Mouse (Mus musculus) CH12.LX (cell line): Measurements from ENCODE around the gene Stard7. TPM values are rescaled to one million over a fixed set of nuclear protein-coding genes. Genes with fewer than 3 reads are reported as not detected.

Source experiments
- DNase-seq: peaks from one replicate; pipeline ENCODE4 v3.0.0-alpha.2; 2013; ENCODE audit errors: extremely low read depth
- H3K27ac ChIP-seq: 2 replicates; pipeline ENCODE4 v1.5.1; 2012; ENCODE audit warnings: low read depth, mild to moderate bottlenecking, control low read depth, moderate library complexity; ENCODE audit not compliant: insufficient read depth
- H3K27me3 ChIP-seq: replicated peaks from 2 replicates; pipeline ENCODE3; 2012; ENCODE audit warnings: inconsistent platforms
- H3K36me3 ChIP-seq, 2 experiments: replicated peaks in 1 of 2; 2 replicates each; pipeline versions ENCODE3 to v1.6.1; 2012; ENCODE audit warnings: inconsistent platforms in 1 of 2, low read length in 1 of 2, mild to moderate bottlenecking in 1 of 2, mixed read lengths in 1 of 2, moderate library complexity in 1 of 2; ENCODE audit not compliant: control insufficient read depth in 1 of 2, insufficient read depth in 1 of 2
- H3K4me1 ChIP-seq, 2 experiments: 2 replicates each; pipeline ENCODE4 v1.6.1; 2012; ENCODE audit warnings: inconsistent platforms in 1 of 2, moderate library complexity in 1 of 2; ENCODE audit not compliant: insufficient read depth in 2 of 2, control insufficient read depth in 1 of 2
- H3K4me2 ChIP-seq: 2 replicates; pipeline ENCODE4 v1.6.1; 2012; ENCODE audit warnings: low read depth, mild to moderate bottlenecking, control low read depth; ENCODE audit not compliant: poor library complexity, insufficient read depth, severe bottlenecking
- H3K4me3 ChIP-seq, 3 experiments: fragments of 150-350 bp in 1 of 3; sonication (generic) in 1 of 3; replicated peaks in 1 of 3; 2 replicates each; pipeline versions ENCODE3 to v1.5.1; 2011 to 2012; ENCODE audit warnings: low read depth in 2 of 3, low read length in 2 of 3, mild to moderate bottlenecking in 2 of 3, moderate library complexity in 2 of 3, control low read depth in 1 of 3, improper control_type of control experiment in 1 of 3, inconsistent platforms in 1 of 3, mixed read lengths in 1 of 3; ENCODE audit not compliant: poor library complexity in 1 of 3
- H3K79me2 ChIP-seq: replicated peaks from 2 replicates; pipeline ENCODE4 v1.6.1; 2012; ENCODE audit warnings: mild to moderate bottlenecking, moderate library complexity; ENCODE audit not compliant: control insufficient read depth, poor library complexity, insufficient read depth, severe bottlenecking; ENCODE audit errors: extremely low read depth
- H3K9ac ChIP-seq: 2 replicates; pipeline ENCODE4 v1.6.1; 2012; ENCODE audit warnings: low read depth, mild to moderate bottlenecking, control low read depth, moderate library complexity; ENCODE audit not compliant: insufficient read depth
- H3K9me3 ChIP-seq: replicated peaks from 2 replicates; pipeline ENCODE3; 2012; ENCODE audit warnings: low read length, inconsistent platforms, mixed read lengths
- BHLHE40 ChIP-seq: IDR thresholded peaks from 2 replicates; pipeline ENCODE4 v1.6.1; 2011; ENCODE audit warnings: mild to moderate bottlenecking, low read depth, low read length, improper control_type of control experiment
- CHD1 ChIP-seq: IDR thresholded peaks from 2 replicates; pipeline ENCODE4 v1.6.1; 2012; ENCODE audit warnings: low read depth, low read length, improper control_type of control experiment, inconsistent platforms
- CTCF ChIP-seq, 2 experiments: IDR thresholded peaks in 1 of 2; conservative IDR thresholded peaks in 1 of 2; 2 replicates each; pipeline ENCODE4 v1.5.1; 2011 to 2012; ENCODE audit warnings: low read depth in 2 of 2, low read length in 2 of 2, improper control_type of control experiment in 1 of 2, inconsistent platforms in 1 of 2, mild to moderate bottlenecking in 1 of 2, moderate library complexity in 1 of 2
- ELF1 ChIP-seq: IDR thresholded peaks from 2 replicates; pipeline ENCODE4 v1.6.1; 2014; ENCODE audit warnings: low read depth, mild to moderate bottlenecking, inconsistent platforms, low read length, improper control_type of control experiment
- GABPA ChIP-seq: IDR thresholded peaks from 2 replicates; pipeline ENCODE4 v1.6.1; 2012; ENCODE audit warnings: low read depth, low read length, improper control_type of control experiment, inconsistent platforms; ENCODE audit not compliant: insufficient replicate concordance
- HCFC1 ChIP-seq: IDR thresholded peaks from 2 replicates; pipeline ENCODE4 v1.6.1; 2012; ENCODE audit warnings: low read depth, mild to moderate bottlenecking, inconsistent platforms, low read length, improper control_type of control experiment
- IRF4 ChIP-seq: IDR thresholded peaks from 2 replicates; pipeline ENCODE4 v1.6.1; 2014; ENCODE audit warnings: low read depth, mild to moderate bottlenecking, inconsistent platforms, low read length, improper control_type of control experiment
- JUN ChIP-seq: IDR thresholded peaks from 2 replicates; pipeline ENCODE4 v1.6.1; 2011; ENCODE audit warnings: low read depth, mild to moderate bottlenecking, low read length, improper control_type of control experiment, moderate library complexity; ENCODE audit not compliant: insufficient read depth
- JUND ChIP-seq: conservative IDR thresholded peaks from 2 replicates; pipeline ENCODE4 v1.6.1; 2011; ENCODE audit warnings: low read depth, low read length, improper control_type of control experiment
- KAT2A ChIP-seq: IDR thresholded peaks from 2 replicates; pipeline ENCODE4 v1.6.1; 2012; ENCODE audit warnings: low read length, improper control_type of control experiment, inconsistent platforms; ENCODE audit not compliant: insufficient replicate concordance
- MYC ChIP-seq: IDR thresholded peaks from 2 replicates; pipeline ENCODE4 v1.6.1; 2011; ENCODE audit warnings: low read depth, mild to moderate bottlenecking, improper control_type of control experiment, low read length
- NELFE ChIP-seq: IDR thresholded peaks from 2 replicates; pipeline ENCODE4 v1.6.1; 2011; ENCODE audit warnings: low read depth, low read length, improper control_type of control experiment
- POLR2A ChIP-seq: IDR thresholded peaks from 2 replicates; pipeline ENCODE4 v1.6.1; 2011; ENCODE audit warnings: low read depth, mild to moderate bottlenecking, improper control_type of control experiment, low read length
- POLR2AphosphoS2 ChIP-seq: IDR thresholded peaks from 2 replicates; pipeline ENCODE4 v1.6.1; 2011; ENCODE audit warnings: low read depth, low read length, improper control_type of control experiment
- RAD21 ChIP-seq: IDR thresholded peaks from 2 replicates; pipeline ENCODE4 v1.6.1; 2011; ENCODE audit warnings: low read depth, mild to moderate bottlenecking, low read length, improper control_type of control experiment, moderate library complexity
- SIN3A ChIP-seq: IDR thresholded peaks from 2 replicates; pipeline ENCODE4 v1.6.1; 2012; ENCODE audit warnings: low read length, improper control_type of control experiment, inconsistent platforms
- SMC3 ChIP-seq: IDR thresholded peaks from 2 replicates; pipeline ENCODE4 v1.6.1; 2011; ENCODE audit warnings: low read depth, low read length, improper control_type of control experiment
- UBTF ChIP-seq: IDR thresholded peaks from 2 replicates; pipeline ENCODE4 v1.6.1; 2012; ENCODE audit warnings: low read depth, mild to moderate bottlenecking, inconsistent platforms, low read length, improper control_type of control experiment, moderate library complexity
- USF1 ChIP-seq: IDR thresholded peaks from 2 replicates; pipeline ENCODE4 v1.6.1; 2014; ENCODE audit warnings: low read depth, mild to moderate bottlenecking, inconsistent platforms, low read length, improper control_type of control experiment
- ZC3H11A ChIP-seq: IDR thresholded peaks from 2 replicates; pipeline ENCODE4 v1.6.1; 2012; ENCODE audit warnings: low read depth, mild to moderate bottlenecking, inconsistent platforms, low read length, improper control_type of control experiment
- dilution Hi-C: fragments of 300-500 bp; cut with MboI; formaldehyde crosslinking; loops from 2 replicates; pipeline ENCODE4 v1.14.3; 2020; ENCODE audit warnings: low sequenced_read_pairs; ENCODE audit not compliant: extremely low pct_unique_long_range_greater_than_20kb, extremely low pct_ligation_motif_present
- in situ Hi-C: fragments of 300-500 bp; cut with MboI; formaldehyde crosslinking; loops from 3 replicates; pipeline ENCODE4 v1.14.3; 2019; ENCODE audit warnings: low sequenced_read_pairs, low pct_ligation_motif_present, low pct_unique_long_range_greater_than_20kb, mixed read lengths
- polyA plus RNA-seq: library from polyadenylated mRNA; unstranded; fragments of >175 nt; gene quantifications from 2 replicates; pipeline ENCODE4 v1.2.1, GENCODE M21; 2012; ENCODE audit warnings: low read depth; ENCODE audit not compliant: insufficient read length
- total RNA-seq, 2 experiments: library from RNA; depleted of rRNA; stranded (reverse); fragments of 300-350 nt in 1 of 2; fragments of >200 nt in 1 of 2; gene quantifications; 2 replicates each; pipeline ENCODE4 v1.2.3; 2012 to 2014

The Stard7 gene
- total and polyA plus RNA-seq, 3 experiments = 69.0 to 122 (median 80.6) TPM

DNA sequence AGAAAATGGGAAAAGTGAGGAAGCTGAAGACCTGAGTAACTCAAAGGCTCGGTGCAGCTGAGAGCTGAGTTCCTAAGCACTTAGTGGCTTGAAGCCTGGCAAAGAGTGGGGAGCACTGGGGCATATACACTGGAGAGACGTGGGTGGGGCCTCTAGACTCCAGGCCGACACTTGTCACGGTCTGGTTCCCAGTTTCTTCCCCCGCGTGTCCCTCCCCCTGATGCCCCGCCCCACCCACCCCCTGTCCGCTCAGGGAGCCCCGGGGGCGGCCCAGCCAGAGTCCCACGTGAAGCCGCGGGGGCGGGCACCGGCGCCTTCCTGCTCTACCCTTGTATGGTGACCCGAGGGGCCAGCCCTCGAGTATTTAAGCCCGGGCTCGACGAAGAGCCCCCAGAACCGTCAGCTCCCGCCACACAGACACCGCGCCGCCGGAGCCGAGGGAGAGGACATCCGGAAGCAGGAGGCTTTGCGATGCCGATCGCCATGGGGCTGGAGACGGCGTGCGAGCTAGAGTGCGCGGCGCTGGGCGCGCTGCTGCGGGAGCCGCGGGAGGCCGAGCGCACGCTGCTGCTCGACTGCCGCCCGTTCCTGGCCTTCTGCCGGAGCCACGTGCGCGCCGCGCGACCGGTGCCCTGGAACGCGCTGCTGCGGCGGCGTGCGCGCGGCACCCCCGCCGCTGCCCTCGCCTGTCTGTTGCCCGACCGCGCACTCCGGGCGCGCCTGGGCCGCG, 65.9 kb downstream of the Stard7 start, which contains the start of gene Dusp2 (continued):
- TF ChIP-seq POLR2AphosphoS2 (peak; percentile 95), IRF4 (peak; percentile 72; the same call in 1 of the 2 replicates)

DNA sequence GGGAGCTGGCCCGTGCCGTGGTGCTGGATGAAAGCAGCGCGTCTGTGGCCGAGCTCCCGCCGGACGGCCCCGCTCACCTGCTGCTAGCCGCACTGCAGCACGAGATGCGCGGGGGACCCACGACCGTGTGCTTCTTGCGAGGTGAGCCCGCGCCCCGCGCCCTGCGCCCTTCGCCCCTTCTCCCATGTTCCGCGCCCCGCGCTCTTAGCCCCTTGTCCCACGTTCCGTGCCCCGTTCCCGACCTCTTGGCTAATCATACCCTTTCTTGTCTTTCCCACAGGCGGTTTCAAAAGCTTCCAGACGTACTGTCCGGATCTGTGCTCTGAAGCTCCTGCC, 66.4 kb downstream of the Stard7 start:
- H3K36me3 ChIP-seq = peaks cover 2 to 29% of the 10 kb centered on the region in 2 experiments
- H3K27me3 ChIP-seq = no peaks in the 10 kb centered on the region
- no peaks in the 10 kb centered on the region for H3K9me3 ChIP-seq
- peaks cover 17% of the 10 kb centered on the region for H3K79me2 ChIP-seq
- peak overlapping the region; percentile 87 for H3K27ac ChIP-seq
- dilution Hi-C loops (no loop called here), in situ Hi-C loops (no loop called here)
- peaks cover 32 to 54% of the 10 kb centered on the region in 2 experiments for H3K4me1 ChIP-seq
- peak; percentile 34 for DNase-seq
- peak overlapping the region; percentile 25 for H3K4me2 ChIP-seq
- no peak; the same call in 1 of the 2 replicates for TF ChIP-seq BHLHE40
- no peak for TF ChIP-seq ZC3H11A
- no peak for TF ChIP-seq RAD21
- no peak for TF ChIP-seq NELFE
- TF ChIP-seq UBTF = no peak
- no peak for TF ChIP-seq USF1
- no peak for TF ChIP-seq GABPA
- no peak for TF ChIP-seq KAT2A
- no peak; the same call in 1 of the 2 replicates for TF ChIP-seq CHD1
- no peak for TF ChIP-seq HCFC1
- no peak for TF ChIP-seq MYC
- TF ChIP-seq ELF1 = no peak
- TF ChIP-seq SMC3 = no peak
- TF ChIP-seq JUN = no peak
- TF ChIP-seq POLR2AphosphoS2 = no peak
- TF ChIP-seq POLR2A = no peak
- TF ChIP-seq CTCF (conservative IDR thresholded peaks at IDR 0.05 in 1 of 2, IDR thresholded peaks at IDR 0.05 in 1 of 2; ENCODE audit: low read depth in 2 of 2, low read length in 2 of 2) = no peak
- no peak for TF ChIP-seq JUND
- TF ChIP-seq SIN3A = no peak
- peak overlapping the region; percentile 94 to 99 (median 95) for H3K4me3 ChIP-seq
- peak overlapping the region; percentile 88 for H3K9ac ChIP-seq
